Mouse (Mus musculus) kidney, adult 2 months (tissue): Measurements from ENCODE around the gene Golph3.

Experiments
- CTCF ChIP-seq: fragments of 200-500 bp; conservative IDR thresholded peaks from 2 replicates; pipeline ENCODE4 v1.5.1; 2011; ENCODE audit warnings: low read depth, mild to moderate bottlenecking, control low read depth, low read length, moderate library complexity, mixed read lengths; ENCODE audit not compliant: insufficient read depth, insufficient read length
- POLR2A ChIP-seq: fragments of 200-500 bp; IDR thresholded peaks from one replicate; pipeline ENCODE4 v1.6.1; 2011; ENCODE audit warnings: low read depth, low read length, control low read depth

DNA sequence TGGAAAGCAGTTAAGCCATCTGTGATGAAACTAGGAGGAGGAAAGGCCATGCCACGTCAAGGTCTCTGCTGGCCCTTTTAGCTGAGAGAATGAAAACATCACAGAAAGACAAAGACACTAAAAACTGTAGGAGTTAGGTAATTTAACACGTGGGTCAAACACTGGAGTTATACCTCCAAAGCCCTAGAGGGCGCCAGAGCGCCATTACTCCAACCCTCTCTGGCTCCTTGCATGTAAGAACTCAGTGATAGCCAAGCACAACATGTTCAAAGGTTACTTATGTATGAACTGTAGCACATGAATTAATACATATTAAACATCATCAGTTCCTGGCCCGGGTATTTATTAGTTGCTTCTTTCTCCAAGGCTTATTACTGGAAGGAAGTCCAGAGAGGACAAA lies 59.3 kb downstream of the Golph3 start:
- peak; percentile 59 for TF ChIP-seq CTCF
- TF ChIP-seq POLR2A: no peak
